Mouse (Mus musculus) olfactory bulb, adult 2 months (tissue): ENCODE data around the gene Specc1l.

ENCODE experiments used
- CTCF ChIP-seq: fragments of 200-500 bp; IDR thresholded peaks from 2 replicates; pipeline ENCODE4 v1.5.1; 2012; ENCODE audit warnings: low read depth, mild to moderate bottlenecking, low read length, moderate library complexity; ENCODE audit not compliant: insufficient read depth
- POLR2A ChIP-seq: fragments of 200-500 bp; IDR thresholded peaks from 2 replicates; pipeline ENCODE4 v1.6.1; 2012; ENCODE audit warnings: mild to moderate bottlenecking, low read depth, low read length, moderate library complexity; ENCODE audit not compliant: insufficient read depth

- TF ChIP-seq CTCF, result no peak
- TF ChIP-seq POLR2A, result no peak
These were observed 77.5 kb downstream of the Specc1l start for GRCm38 (mm10) chr10:75289392-75289791.
